Mouse (Mus musculus): ENCODE data around the gene Uri1. TPM values are rescaled to one million over a fixed set of nuclear protein-coding genes. Genes with fewer than 3 reads are reported as not detected.

The Uri1 gene
- polyA plus RNA-seq (2014; fragmentation: Nextera tagmentation; extraction: Ambion mirVana), result 40.9 and 47.0 TPM in 2 replicates

DNA sequence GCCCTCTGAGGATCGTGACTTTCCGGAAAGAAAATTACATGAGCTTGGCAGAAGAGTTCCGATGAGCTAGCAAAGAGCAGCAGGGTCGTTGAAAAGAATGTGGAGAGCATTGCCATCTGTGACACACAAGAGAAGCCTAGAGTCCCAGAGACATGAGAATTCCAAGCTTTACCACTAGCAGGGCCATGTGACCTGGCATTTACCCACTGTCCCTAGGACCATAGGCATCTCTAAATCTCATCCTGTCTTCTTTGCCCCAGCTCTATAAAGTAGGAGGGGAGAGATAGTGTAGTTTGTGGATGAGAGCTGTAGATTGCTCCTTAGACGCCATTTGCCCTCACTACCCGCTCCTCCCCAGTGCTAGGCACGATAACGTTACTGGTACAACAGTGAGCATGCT, at the start of gene Uri1:
Uri1 (minus strand) TSS at position 101 of the 400 bp plus-strand sequence.
- Histone ChIP-seq H3K27me3 (ENCODE audit: control insufficient read depth, insufficient read depth, low read length) (no peaks in the 10 kb centered on the region), H3K4me3 (ENCODE audit: low read depth, low read length) (no peak within 1 kb of the TSS), H3K9ac (ENCODE audit: low read length) (no peak within 1 kb of the TSS), H3K27ac (replicated peaks; ENCODE audit: low read depth, low read length) (no peak within 1 kb of the TSS), H3K4me2 (ENCODE audit: low read depth, severe bottlenecking) (no peak within 1 kb of the TSS), H3K36me3 (ENCODE audit: control insufficient read depth, insufficient read depth, low read length) (no peaks in the 10 kb centered on the region), H3K9me3 (ENCODE audit: control insufficient read depth, low read length) (no peaks in the 10 kb centered on the region), H3K4me1 (ENCODE audit: control insufficient read depth, insufficient read depth, low read length) (0 out of 2 replicates have a peak, but pooled peaks cover 2% of the 10 kb centered on the region)
- 92% methylated on average over 8 of the region's 8 CpGs for WGBS
- no peak for ATAC-seq (ENCODE audit: insufficient number of reproducible peaks, low FRiP score, low TSS enrichment, low read depth)
- no peak for DNase-seq (ENCODE audit: low spot score)

DNA sequence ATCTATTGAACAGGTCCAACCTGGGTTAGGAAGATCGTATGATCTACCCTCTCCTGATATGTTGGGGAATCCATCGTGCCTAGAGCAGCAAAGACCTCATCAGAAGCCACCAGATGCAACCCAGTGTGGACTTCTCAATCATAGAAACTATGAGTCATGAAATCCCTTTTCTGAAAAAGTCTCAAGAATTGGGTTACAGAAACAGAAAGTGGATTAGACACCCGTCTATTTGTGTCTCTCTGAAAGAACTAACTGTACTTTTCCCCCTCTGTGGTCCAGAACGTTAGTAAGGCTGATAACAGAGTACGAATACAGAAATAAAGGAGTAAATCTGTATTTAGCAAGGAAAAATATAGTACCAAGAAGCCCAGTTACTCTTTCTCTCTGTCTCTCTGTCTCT, 47.7 kb upstream of the Uri1 start:
- Histone ChIP-seq H3K27ac (replicated peaks; ENCODE audit: low read depth, low read length) (no peak overlapping the region), H3K4me3 (ENCODE audit: low read depth, low read length) (no peak overlapping the region), H3K27me3 (ENCODE audit: control insufficient read depth, insufficient read depth, low read length) (no peaks in the 10 kb centered on the region), H3K36me3 (ENCODE audit: control insufficient read depth, insufficient read depth, low read length) (no peaks in the 10 kb centered on the region), H3K9ac (ENCODE audit: low read length) (no peak overlapping the region), H3K4me2 (ENCODE audit: low read depth, severe bottlenecking) (no peak overlapping the region), H3K4me1 (ENCODE audit: control insufficient read depth, insufficient read depth, low read length) (0 out of 2 replicates have a peak, but pooled peaks cover 3% of the 10 kb centered on the region), H3K9me3 (ENCODE audit: control insufficient read depth, low read length) (no peaks in the 10 kb centered on the region)
- ATAC-seq (ENCODE audit: insufficient number of reproducible peaks, low FRiP score, low TSS enrichment, low read depth), result no peak
- WGBS, result 78% methylated on average over 5 of the region's 5 CpGs
- DNase-seq (ENCODE audit: low spot score), result no peak

DNA sequence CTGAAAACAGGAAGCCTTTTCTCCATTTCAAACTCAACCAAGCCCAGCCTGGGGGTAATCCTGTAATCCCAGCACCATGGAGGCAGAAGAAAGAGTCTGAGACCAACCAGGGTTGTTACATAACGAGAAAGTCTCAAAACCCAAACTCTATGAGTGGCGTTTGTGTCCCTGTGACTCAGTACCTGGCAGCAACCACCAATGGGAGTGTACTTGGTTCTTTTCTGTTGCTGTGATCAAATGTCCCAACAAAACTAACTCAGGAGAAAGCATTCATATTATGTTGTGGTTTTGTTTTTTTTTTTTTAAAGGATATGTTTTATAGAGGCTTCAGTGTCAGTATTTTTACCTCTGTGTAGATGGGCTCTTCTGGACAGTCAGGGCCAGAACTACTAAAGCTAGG, 47.3 kb upstream of the Uri1 start:
- ATAC-seq (ENCODE audit: insufficient number of reproducible peaks, low FRiP score, low TSS enrichment, low read depth) (no peak), DNase-seq (ENCODE audit: low spot score) (no peak)
- Histone ChIP-seq H3K27me3 (ENCODE audit: control insufficient read depth, insufficient read depth, low read length) (no peaks in the 10 kb centered on the region), H3K27ac (replicated peaks; ENCODE audit: low read depth, low read length) (no peak overlapping the region), H3K4me2 (ENCODE audit: low read depth, severe bottlenecking) (no peak overlapping the region), H3K4me3 (ENCODE audit: low read depth, low read length) (no peak overlapping the region), H3K9ac (ENCODE audit: low read length) (no peak overlapping the region), H3K4me1 (ENCODE audit: control insufficient read depth, insufficient read depth, low read length) (0 out of 2 replicates have a peak, but pooled peaks cover 3% of the 10 kb centered on the region), H3K9me3 (ENCODE audit: control insufficient read depth, low read length) (no peaks in the 10 kb centered on the region), H3K36me3 (ENCODE audit: control insufficient read depth, insufficient read depth, low read length) (no peaks in the 10 kb centered on the region)
- 44% methylated on average over 2 of the region's 2 CpGs for WGBS

DNA sequence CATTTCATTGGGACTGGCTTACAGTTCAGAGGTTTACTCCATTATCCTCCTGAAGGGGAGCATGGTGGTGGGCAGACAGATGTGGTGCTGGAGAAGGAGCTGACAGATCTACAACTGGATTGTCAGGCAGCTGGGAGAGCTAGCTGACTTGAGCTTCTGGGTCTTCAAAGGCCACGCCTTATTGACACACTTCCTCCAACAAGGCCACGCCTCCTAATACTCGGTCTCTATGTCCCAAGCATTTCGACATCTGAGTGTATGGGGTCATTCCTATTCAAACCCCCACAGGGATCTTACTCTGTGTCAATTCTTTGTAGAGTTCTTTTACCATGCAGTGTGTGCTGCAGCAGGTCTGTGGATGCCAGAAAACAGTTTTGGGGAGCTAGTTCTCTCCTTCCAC, 41.1 kb upstream of the Uri1 start:
- 46% methylated on average over 4 of the region's 4 CpGs for WGBS

DNA sequence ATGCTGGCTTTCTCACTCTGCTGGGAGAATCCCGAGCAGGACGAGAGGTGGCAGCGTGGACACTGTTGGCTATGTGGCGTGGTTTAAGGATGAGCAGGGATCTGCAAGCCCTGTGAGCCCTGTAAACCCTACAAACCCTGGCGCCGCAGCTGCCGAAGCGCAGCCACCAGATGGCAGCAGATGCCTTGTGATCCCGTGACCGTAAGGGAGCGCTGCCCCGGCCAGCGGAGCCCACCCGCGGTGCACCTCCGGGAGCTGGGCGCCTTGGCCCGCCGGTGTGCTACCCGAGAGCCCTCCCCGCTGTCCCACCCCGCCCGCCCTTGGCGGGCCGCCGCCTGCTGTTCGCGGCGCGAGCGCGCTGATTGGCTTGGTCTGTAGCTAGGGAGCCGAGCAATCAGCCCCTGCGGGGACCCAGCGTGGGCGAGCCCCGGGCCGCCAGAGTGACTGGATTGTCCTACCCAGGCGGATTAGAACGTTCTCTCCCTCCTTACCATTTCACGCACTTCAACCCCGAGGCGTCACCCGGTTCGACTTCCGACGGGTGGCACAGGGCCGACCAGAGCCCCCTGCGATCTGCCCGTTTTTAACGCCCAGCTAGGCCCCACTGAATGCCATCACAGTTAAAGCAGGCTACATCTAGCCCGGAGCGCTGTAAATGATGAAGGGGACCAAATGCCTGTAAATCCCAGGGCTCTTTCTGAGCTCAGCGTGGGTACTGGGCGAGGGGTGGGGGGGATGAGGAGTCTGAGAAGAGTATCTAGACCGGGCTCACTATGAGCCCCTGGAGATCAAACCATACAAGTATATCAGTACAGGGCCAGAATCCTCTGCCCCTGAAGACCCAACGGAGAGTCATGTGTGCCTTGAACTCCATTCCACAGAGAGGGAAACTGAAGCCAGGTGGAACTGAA, 38.0 kb upstream of the Uri1 start:
- ATAC-seq (ENCODE audit: insufficient number of reproducible peaks, low FRiP score, low TSS enrichment, low read depth) (peak; percentile 88), DNase-seq (ENCODE audit: low spot score) (peak; percentile 93)
- no peaks in the 10 kb centered on the region for H3K4me1 ChIP-seq (ENCODE audit: control insufficient read depth, insufficient read depth, low read length)
- H3K4me2 ChIP-seq (ENCODE audit: low read depth, severe bottlenecking), result peak overlapping the region; percentile 70
- 0 out of 2 replicates have a peak overlapping the region, but pooled peaks have one; percentile 14 for H3K27ac ChIP-seq (replicated peaks; ENCODE audit: low read depth, low read length)
- peak overlapping the region; percentile 52 for H3K4me3 ChIP-seq (ENCODE audit: low read depth, low read length)
- 1% methylated on average over 55 of the region's 57 CpGs for WGBS
- H3K27me3 ChIP-seq (ENCODE audit: control insufficient read depth, insufficient read depth, low read length), result no peaks in the 10 kb centered on the region
- peak overlapping the region; percentile 67 for H3K9ac ChIP-seq (ENCODE audit: low read length)
- H3K9me3 ChIP-seq (ENCODE audit: control insufficient read depth, low read length), result no peaks in the 10 kb centered on the region
- no peaks in the 10 kb centered on the region for H3K36me3 ChIP-seq (ENCODE audit: control insufficient read depth, insufficient read depth, low read length)

More for the DNA sequence above, 41.1 kb upstream of the Uri1 start:
- H3K27me3 ChIP-seq (ENCODE audit: control insufficient read depth, insufficient read depth, low read length), result no peaks in the 10 kb centered on the region
- no peak for ATAC-seq (ENCODE audit: insufficient number of reproducible peaks, low FRiP score, low TSS enrichment, low read depth)
- H3K9ac ChIP-seq (ENCODE audit: low read length), result no peak overlapping the region
- no peak for DNase-seq (ENCODE audit: low spot score)
- no peaks in the 10 kb centered on the region for H3K36me3 ChIP-seq (ENCODE audit: control insufficient read depth, insufficient read depth, low read length)
- H3K4me1 ChIP-seq (ENCODE audit: control insufficient read depth, insufficient read depth, low read length), result no peaks in the 10 kb centered on the region
- H3K4me3 ChIP-seq (ENCODE audit: low read depth, low read length), result no peak overlapping the region
- no peak overlapping the region for H3K4me2 ChIP-seq (ENCODE audit: low read depth, severe bottlenecking)
- H3K9me3 ChIP-seq (ENCODE audit: control insufficient read depth, low read length), result no peaks in the 10 kb centered on the region
- no peak overlapping the region for H3K27ac ChIP-seq (replicated peaks; ENCODE audit: low read depth, low read length)

DNA sequence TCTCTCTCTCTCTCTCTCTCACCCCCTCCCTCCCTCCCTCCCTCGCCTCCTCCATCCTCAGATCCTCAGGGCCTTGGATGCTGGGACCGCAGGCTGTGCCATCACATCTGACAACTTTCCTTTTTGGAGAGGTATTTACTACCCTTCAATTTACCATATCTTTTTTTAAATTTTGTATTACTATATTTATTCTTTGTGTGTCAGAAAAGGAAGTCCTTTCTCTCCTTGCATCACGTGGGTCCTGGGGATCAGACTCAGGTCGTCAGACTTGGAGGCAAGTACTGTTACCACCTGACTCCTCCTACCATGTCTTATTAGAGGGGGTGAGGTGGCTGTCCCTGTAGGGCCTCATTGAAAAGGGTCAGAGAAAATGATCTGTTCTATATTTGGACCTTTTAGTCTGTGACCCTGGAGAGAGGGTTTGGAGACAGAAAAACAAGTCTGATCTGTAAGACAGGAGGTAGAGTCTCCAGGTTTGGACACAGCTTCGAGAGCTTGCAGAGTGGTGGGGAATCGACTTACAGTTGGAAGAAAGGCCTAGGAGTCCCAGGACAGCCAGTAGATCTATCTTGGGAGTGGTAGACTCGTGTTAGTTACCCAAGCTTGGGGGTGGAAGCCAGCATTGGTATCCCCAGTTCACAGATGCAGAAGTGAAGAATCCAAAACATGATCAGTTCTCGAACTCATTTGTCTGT, 36.4 kb upstream of the Uri1 start:
- DNase-seq (ENCODE audit: low spot score) (no peak), ATAC-seq (ENCODE audit: insufficient number of reproducible peaks, low FRiP score, low TSS enrichment, low read depth) (no peak)
- Histone ChIP-seq H3K27me3 (ENCODE audit: control insufficient read depth, insufficient read depth, low read length) (no peaks in the 10 kb centered on the region), H3K36me3 (ENCODE audit: control insufficient read depth, insufficient read depth, low read length) (no peaks in the 10 kb centered on the region), H3K9ac (ENCODE audit: low read length) (no peak overlapping the region), H3K27ac (replicated peaks; ENCODE audit: low read depth, low read length) (no peak overlapping the region), H3K4me3 (ENCODE audit: low read depth, low read length) (no peak overlapping the region), H3K4me1 (ENCODE audit: control insufficient read depth, insufficient read depth, low read length) (no peaks in the 10 kb centered on the region), H3K4me2 (ENCODE audit: low read depth, severe bottlenecking) (no peak overlapping the region), H3K9me3 (ENCODE audit: control insufficient read depth, low read length) (no peaks in the 10 kb centered on the region)
- 73% methylated on average over 8 of the region's 8 CpGs for WGBS

DNA sequence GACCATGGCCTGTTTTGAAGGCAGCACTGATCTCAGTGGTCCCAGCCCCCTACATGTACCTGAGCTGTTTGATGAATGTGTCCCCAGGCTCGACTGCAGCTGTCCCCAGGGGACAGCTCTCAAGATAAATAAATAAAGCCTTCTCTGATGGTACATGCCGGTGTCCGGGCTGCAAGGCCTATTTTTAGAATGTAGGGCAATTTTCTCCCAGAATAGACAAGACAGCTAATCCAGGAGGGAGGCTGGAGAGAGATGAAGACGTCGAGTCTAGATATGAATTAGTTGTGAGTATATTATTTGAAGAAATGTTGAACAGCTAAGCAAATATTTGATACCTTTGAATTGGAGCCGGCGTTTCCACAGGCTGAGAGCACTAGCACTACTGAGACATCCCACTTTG, 35.7 kb upstream of the Uri1 start:
- DNase-seq (ENCODE audit: low spot score) (no peak), ATAC-seq (ENCODE audit: insufficient number of reproducible peaks, low FRiP score, low TSS enrichment, low read depth) (no peak)
- Histone ChIP-seq H3K9me3 (ENCODE audit: control insufficient read depth, low read length) (no peaks in the 10 kb centered on the region), H3K4me1 (ENCODE audit: control insufficient read depth, insufficient read depth, low read length) (no peaks in the 10 kb centered on the region), H3K4me2 (ENCODE audit: low read depth, severe bottlenecking) (no peak overlapping the region), H3K36me3 (ENCODE audit: control insufficient read depth, insufficient read depth, low read length) (no peaks in the 10 kb centered on the region), H3K27ac (replicated peaks; ENCODE audit: low read depth, low read length) (no peak overlapping the region), H3K4me3 (ENCODE audit: low read depth, low read length) (no peak overlapping the region), H3K9ac (ENCODE audit: low read length) (no peak overlapping the region), H3K27me3 (ENCODE audit: control insufficient read depth, insufficient read depth, low read length) (no peaks in the 10 kb centered on the region)
- 67% methylated on average over 7 of the region's 7 CpGs for WGBS

DNA sequence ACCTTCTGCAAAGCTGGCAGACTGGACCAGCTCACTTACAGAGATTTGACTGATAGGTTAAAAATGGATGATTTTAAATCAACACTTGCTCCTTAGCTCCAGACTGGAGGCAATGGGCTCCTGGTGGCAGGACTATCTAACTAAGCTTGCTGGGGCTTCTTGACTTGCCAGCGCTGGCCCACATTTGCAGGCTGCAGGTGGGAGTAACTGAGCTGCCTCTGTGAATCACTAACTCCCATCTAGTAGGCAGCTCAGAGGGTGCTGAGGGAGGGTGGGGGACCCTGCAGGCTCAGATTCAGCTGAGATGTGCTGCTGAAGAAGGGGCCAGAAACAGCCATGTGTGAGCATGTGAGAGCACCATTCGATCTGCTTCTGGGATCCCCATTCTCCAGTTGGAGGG, 32.6 kb upstream of the Uri1 start:
- ATAC-seq (ENCODE audit: insufficient number of reproducible peaks, low FRiP score, low TSS enrichment, low read depth) (no peak), DNase-seq (ENCODE audit: low spot score) (no peak)
- no peak overlapping the region for H3K27ac ChIP-seq (replicated peaks; ENCODE audit: low read depth, low read length)
- no peaks in the 10 kb centered on the region for H3K4me1 ChIP-seq (ENCODE audit: control insufficient read depth, insufficient read depth, low read length)
- no peak overlapping the region for H3K4me2 ChIP-seq (ENCODE audit: low read depth, severe bottlenecking)
- H3K36me3 ChIP-seq (ENCODE audit: control insufficient read depth, insufficient read depth, low read length), result no peaks in the 10 kb centered on the region
- no peak overlapping the region for H3K4me3 ChIP-seq (ENCODE audit: low read depth, low read length)
- H3K27me3 ChIP-seq (ENCODE audit: control insufficient read depth, insufficient read depth, low read length), result no peaks in the 10 kb centered on the region
- H3K9ac ChIP-seq (ENCODE audit: low read length), result no peak overlapping the region
- WGBS, result 76% methylated on average over 2 of the region's 2 CpGs
- no peaks in the 10 kb centered on the region for H3K9me3 ChIP-seq (ENCODE audit: control insufficient read depth, low read length)

Measured in limb, embryonic 11.5 days (tissue).